Mouse (Mus musculus) lung, embryonic 16.5 days (tissue): ENCODE results near the gene Mia2. TPM values are rescaled to one million over a fixed set of nuclear protein-coding genes. Genes with fewer than 3 reads are reported as not detected.

Experiments
- ATAC-seq: fragments of 200-750 bp; cut with Nextera tagmentation; 2 replicates; pipeline ENCODE4 v1.8.0; 2017; ENCODE audit warnings: low read depth, mild to moderate bottlenecking, moderate library complexity
- H3K27ac ChIP-seq: fragments of 300-500 bp; sonication (generic); 2 replicates; pipeline ENCODE4 v1.5.1; 2014; ENCODE audit warnings: mild to moderate bottlenecking, control low read depth, low read length
- H3K27me3 ChIP-seq: fragments of 300-500 bp; sonication (generic); 2 replicates; pipeline ENCODE4 v1.6.1; 2014; ENCODE audit warnings: low read depth, low read length, mixed read lengths; ENCODE audit not compliant: control insufficient read depth, insufficient read depth
- H3K36me3 ChIP-seq: fragments of 300-500 bp; sonication (generic); 2 replicates; pipeline ENCODE4 v1.6.1; 2014; ENCODE audit warnings: low read length; ENCODE audit not compliant: control insufficient read depth, insufficient read depth
- H3K4me1 ChIP-seq: fragments of 300-500 bp; sonication (generic); replicated peaks from 2 replicates; pipeline ENCODE4 v1.6.1; 2014; ENCODE audit warnings: low read length, mixed read lengths; ENCODE audit not compliant: control insufficient read depth, insufficient read depth
- H3K4me2 ChIP-seq: fragments of 300-500 bp; sonication (generic); 2 replicates; pipeline ENCODE4 v1.6.1; 2014; ENCODE audit warnings: low read depth, low read length, control low read depth
- H3K4me3 ChIP-seq: fragments of 300-500 bp; sonication (generic); 2 replicates; pipeline ENCODE4 v1.5.1; 2014; ENCODE audit warnings: mild to moderate bottlenecking, low read length, control low read depth
- H3K9ac ChIP-seq: fragments of 300-500 bp; sonication (generic); 2 replicates; pipeline ENCODE4 v1.6.1; 2014; ENCODE audit warnings: low read length, control low read depth
- H3K9me3 ChIP-seq: fragments of 300-500 bp; sonication (generic); 2 replicates; pipeline ENCODE4 v1.6.1; 2016; ENCODE audit warnings: low read length; ENCODE audit not compliant: control insufficient read depth
- whole genome bisulfite sequencing: fragments of 180-500 bp; shearing (Covaris S2); extraction: QIAGEN DNeasy Blood & Tissue Kit; methylation state at CpG from one replicate; pipeline ENCODE4 v1.1.7; 2014; 5-methylcytosine and 5-hydroxymethylcytosine counted together
- polyA plus RNA-seq: library from polyadenylated mRNA; unstranded; fragments of >200 nt; fragmentation: Nextera tagmentation; extraction: Ambion mirVana; gene quantifications from 2 replicates; pipeline ENCODE4 v1.2.1, GENCODE M21; 2015

Gene Mia2
- polyA plus RNA-seq, 1 experiment from 2014 or later = 55.8 TPM

DNA sequence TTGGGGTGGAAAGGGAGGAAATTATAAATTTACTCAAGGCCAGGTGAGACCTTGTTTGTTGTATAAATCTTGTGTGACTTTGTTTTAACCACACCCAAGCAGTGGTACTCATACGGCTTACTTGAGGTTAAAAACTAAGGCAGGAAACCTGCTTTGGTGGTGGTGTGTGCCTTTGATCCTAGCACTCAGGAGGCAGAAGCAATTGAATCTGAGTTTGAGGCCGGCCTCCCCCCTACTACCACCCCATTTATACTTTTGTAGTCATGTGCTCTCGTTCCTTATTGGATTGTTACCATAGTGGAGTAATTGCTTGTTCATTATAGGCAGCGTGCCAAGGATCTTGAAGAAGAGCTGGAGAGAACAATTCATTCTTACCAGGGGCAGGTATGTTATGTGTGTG, 74.3 kb downstream of the Mia2 start:
- peaks cover 17% of the 10 kb centered on the region for H3K36me3 ChIP-seq
- H3K27ac ChIP-seq = no peak overlapping the region
- no peak for ATAC-seq
- no peak overlapping the region for H3K4me2 ChIP-seq
- H3K4me3 ChIP-seq = no peak overlapping the region
- no peaks in the 10 kb centered on the region for H3K4me1 ChIP-seq
- H3K9ac ChIP-seq = no peak overlapping the region
- 80% methylated on average over 4 of the region's 4 CpGs for WGBS
- no peaks in the 10 kb centered on the region for H3K27me3 ChIP-seq
- no peaks in the 10 kb centered on the region for H3K9me3 ChIP-seq

DNA sequence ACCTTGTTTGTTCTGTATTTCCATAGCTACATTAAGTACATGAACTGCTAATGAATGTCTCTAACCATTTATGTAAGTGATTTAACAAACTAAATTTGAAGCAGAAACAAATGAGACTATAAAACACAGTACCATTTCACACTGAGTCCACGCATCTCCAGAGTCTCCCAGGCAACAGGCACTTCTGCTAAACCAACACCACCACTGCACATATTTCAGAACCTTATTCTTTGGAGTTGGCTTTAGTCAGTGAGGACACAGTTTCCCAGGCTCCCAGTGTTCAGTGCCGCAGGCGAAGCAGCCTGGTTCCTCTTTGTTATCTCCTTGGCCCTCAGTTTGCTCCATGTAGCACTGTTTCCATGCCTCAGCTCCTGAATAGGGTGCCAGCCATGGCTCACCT, 82.2 kb downstream of the Mia2 start:
- ATAC-seq = no peak
- no peak overlapping the region for H3K9ac ChIP-seq
- no peaks in the 10 kb centered on the region for H3K27me3 ChIP-seq
- no peak overlapping the region for H3K4me3 ChIP-seq
- no peak overlapping the region for H3K27ac ChIP-seq
- H3K4me2 ChIP-seq = no peak overlapping the region
- 81% methylated on average over 3 of the region's 3 CpGs for WGBS
- H3K9me3 ChIP-seq = no peaks in the 10 kb centered on the region
- peaks cover 36% of the 10 kb centered on the region for H3K36me3 ChIP-seq
- H3K4me1 ChIP-seq = no peaks in the 10 kb centered on the region

DNA sequence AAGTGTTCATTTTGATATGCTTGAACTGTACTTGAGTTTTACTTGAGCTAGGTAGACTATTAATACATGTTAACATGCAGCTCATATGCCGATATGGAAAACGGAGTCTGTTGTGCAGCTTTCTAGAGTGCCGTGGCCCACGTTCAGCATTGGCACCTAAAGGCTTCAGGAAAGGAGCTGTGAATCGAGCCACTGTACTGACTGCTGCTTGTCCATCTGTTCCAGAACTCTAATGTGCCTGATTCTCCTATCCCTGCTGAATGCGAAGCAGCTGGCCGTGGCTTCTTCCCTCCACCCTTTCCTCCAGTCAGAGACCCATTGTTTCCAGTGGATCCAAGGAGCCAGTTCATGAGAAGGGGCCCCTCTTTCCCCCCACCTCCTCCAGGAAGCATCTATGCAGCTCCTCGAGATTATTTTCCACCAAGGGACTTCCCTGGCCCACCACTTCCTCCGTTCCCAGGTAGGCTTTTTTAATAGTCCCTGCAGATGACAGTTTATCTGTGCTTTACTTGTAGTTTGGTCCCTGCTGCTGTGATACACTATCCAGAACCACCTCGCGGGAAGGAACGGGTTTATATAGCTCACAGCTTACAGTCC, 92.6 kb downstream of the Mia2 start:
- H3K4me2 ChIP-seq = no peak overlapping the region
- H3K36me3 ChIP-seq = peaks cover 30% of the 10 kb centered on the region
- no peaks in the 10 kb centered on the region for H3K4me1 ChIP-seq
- 86% methylated on average over 12 of the region's 12 CpGs for WGBS
- ATAC-seq = no peak
- H3K27ac ChIP-seq = no peak overlapping the region
- no peaks in the 10 kb centered on the region for H3K27me3 ChIP-seq
- H3K4me3 ChIP-seq = no peak overlapping the region
- H3K9ac ChIP-seq = no peak overlapping the region
- no peaks in the 10 kb centered on the region for H3K9me3 ChIP-seq

DNA sequence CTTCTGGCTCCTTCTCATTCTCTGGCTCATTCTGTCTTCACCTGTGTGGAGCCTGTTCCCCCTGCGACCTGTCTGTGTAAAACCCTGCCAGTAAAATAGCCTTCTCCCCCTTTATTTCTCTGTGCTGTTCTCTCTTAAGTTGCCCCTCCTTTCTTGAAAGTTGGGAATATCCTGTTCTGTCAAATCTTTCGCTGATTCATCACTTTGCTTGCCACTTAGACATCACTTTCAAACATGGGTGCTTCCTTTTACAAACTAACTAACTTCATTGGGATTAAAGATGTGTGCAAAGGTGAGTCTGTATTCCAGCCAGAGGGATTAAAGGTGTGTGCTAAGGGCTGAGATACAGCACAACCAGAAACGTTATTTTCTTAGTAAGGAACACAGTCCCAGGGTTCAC, 98.0 kb downstream of the Mia2 start:
- H3K27ac ChIP-seq = no peak overlapping the region
- no peaks in the 10 kb centered on the region for H3K9me3 ChIP-seq
- H3K4me3 ChIP-seq = no peak overlapping the region
- H3K4me1 ChIP-seq = no peaks in the 10 kb centered on the region
- ATAC-seq = no peak
- H3K36me3 ChIP-seq = peaks cover 17% of the 10 kb centered on the region
- no peak overlapping the region for H3K9ac ChIP-seq
- 81% methylated on average over 3 of the region's 3 CpGs for WGBS
- no peak overlapping the region for H3K4me2 ChIP-seq
- H3K27me3 ChIP-seq = no peaks in the 10 kb centered on the region

DNA sequence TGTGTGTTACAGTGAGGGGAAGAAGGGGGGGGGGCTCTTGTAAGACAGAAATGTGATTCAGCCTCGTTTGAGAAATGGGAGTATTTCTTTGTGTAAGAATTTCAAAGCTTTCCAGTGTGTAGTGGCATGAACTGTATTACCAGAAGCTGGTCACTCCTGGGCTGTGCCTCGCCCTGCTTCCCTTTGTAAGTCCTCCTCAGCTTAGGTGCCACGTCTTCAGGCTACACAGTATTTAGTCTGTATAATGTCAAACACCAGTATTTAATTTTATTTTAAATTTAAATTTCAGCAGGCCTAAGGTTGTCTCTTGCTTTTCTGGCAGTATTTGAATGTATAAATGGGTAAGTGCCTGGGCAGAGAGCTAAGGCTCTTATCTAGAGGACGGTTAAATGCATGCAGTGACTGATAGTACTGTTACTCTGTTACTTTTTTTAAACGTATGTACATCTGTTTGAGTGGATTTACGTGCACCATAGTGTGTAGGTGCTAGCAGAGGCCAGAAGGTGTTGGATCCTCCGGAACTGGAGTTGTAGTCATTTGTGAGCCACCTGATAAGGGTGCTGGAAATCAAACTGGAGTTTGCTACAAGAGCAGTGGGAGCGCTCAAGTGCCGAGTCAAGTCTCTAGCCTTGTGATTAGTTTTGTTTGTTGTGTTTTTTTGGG, 98.9 kb downstream of the Mia2 start:
- Histone ChIP-seq H3K4me3 (no peak overlapping the region), H3K27me3 (no peaks in the 10 kb centered on the region), H3K9ac (no peak overlapping the region), H3K36me3 (peaks cover 18% of the 10 kb centered on the region), H3K9me3 (no peaks in the 10 kb centered on the region), H3K4me1 (no peaks in the 10 kb centered on the region), H3K4me2 (no peak overlapping the region), H3K27ac (no peak overlapping the region)
- 66% methylated on average over 9 of the region's 9 CpGs for WGBS
- ATAC-seq = no peak

DNA sequence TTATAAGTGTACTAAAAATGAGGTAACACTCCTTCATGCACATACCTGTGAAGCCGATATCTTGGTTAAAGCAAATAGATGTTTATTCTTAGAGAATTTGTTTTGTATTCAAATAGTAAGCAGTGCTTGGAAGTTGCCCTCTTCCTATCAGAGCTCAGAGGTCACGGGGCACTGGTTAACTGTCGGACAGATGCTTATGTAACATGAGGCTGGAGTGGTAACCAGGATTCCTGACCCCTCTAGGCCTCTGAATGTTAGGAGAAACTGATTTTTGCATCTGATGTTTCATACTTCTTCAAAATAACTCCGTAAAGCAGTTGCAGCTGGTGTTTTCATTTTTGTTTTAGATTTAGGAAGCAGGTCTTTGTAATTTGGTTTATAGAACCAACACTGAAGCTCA, 99.5 kb downstream of the Mia2 start:
- no peak overlapping the region for H3K4me3 ChIP-seq
- H3K36me3 ChIP-seq = peaks cover 18% of the 10 kb centered on the region
- no peak overlapping the region for H3K4me2 ChIP-seq
- no peak overlapping the region for H3K9ac ChIP-seq
- 73% methylated on average over 4 of the region's 4 CpGs for WGBS
- H3K27ac ChIP-seq = no peak overlapping the region
- no peaks in the 10 kb centered on the region for H3K27me3 ChIP-seq
- H3K9me3 ChIP-seq = no peaks in the 10 kb centered on the region
- H3K4me1 ChIP-seq = no peaks in the 10 kb centered on the region
- no peak for ATAC-seq

DNA sequence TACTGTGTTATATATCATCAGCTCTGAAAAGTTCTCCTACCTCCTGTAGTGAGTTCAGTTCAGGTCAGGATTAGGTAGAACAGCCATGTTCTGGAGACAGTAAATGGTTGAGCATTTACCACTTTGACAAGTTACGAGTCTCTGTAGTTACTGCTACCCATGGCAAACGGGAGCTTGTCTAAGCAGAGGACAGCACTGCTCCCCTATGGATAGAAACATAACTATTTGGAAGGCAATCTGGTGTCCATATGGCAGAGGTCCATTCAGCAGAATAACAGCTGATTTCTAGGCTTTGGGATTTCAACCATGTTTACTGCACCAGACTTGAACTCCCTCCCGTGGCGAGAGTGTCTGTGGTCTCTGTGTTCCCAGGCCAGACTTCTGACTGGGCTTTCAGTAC, 100.3 kb downstream of the Mia2 start:
- Histone ChIP-seq H3K36me3 (peaks cover 18% of the 10 kb centered on the region), H3K27me3 (no peaks in the 10 kb centered on the region)
- 84% methylated on average over 4 of the region's 4 CpGs for WGBS

DNA sequence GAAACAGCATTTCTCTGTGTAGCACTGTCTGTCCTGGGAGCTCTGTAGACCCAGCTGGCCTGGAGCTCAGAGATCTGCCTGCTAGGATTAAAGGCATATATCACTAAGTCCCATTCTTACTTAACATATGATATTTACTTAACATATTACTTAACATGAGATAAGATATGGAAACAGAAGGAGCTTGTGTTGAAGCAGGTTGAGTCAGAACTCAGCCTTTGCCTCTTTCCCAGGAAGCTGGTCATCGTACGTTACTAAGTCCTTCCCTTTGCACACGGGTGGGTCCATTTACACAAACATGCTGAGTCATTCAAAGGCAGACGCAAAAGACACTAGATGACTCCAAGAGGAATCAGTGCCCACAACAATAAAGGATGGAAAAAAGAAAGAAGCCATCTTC, 103.2 kb downstream of the Mia2 start:
- Histone ChIP-seq H3K36me3 (peaks cover 20% of the 10 kb centered on the region), H3K27me3 (no peaks in the 10 kb centered on the region), H3K9ac (no peak overlapping the region), H3K9me3 (no peaks in the 10 kb centered on the region), H3K4me1 (no peaks in the 10 kb centered on the region), H3K27ac (no peak overlapping the region), H3K4me3 (no peak overlapping the region), H3K4me2 (no peak overlapping the region)
- whole genome bisulfite sequencing = 53% methylated on average over 4 of the region's 4 CpGs
- no peak for ATAC-seq

More for the DNA sequence above, 100.3 kb downstream of the Mia2 start:
- Histone ChIP-seq H3K4me1 (no peaks in the 10 kb centered on the region), H3K27ac (no peak overlapping the region), H3K9ac (no peak overlapping the region), H3K4me3 (no peak overlapping the region), H3K9me3 (no peaks in the 10 kb centered on the region), H3K4me2 (no peak overlapping the region)
- no peak for ATAC-seq

DNA sequence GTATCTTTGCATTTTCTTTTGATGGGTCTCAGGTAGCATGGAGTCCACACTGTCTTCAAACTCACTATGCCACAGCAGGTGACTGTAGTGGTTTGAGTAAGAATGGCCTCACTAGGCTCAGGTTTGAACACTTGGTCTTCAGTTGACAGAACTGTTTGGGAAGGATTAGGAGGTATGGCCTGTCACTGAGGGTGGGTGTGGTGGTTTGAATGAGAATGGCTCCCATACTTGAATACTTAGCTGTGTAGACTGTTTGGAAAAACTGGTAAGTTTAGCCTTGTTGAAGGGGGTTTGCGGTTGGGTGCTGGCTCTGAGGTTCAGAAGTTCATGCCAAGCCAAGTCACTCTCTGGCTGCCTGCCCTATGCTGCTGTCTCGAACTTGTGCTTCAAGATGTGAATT, 103.8 kb downstream of the Mia2 start:
- WGBS = 88% methylated on average over 2 of the region's 2 CpGs
- no peak overlapping the region for H3K27ac ChIP-seq
- no peak for ATAC-seq
- no peak overlapping the region for H3K4me2 ChIP-seq
- no peaks in the 10 kb centered on the region for H3K4me1 ChIP-seq
- H3K4me3 ChIP-seq = no peak overlapping the region
- H3K27me3 ChIP-seq = no peaks in the 10 kb centered on the region
- H3K9ac ChIP-seq = no peak overlapping the region
- peaks cover 20% of the 10 kb centered on the region for H3K36me3 ChIP-seq
- H3K9me3 ChIP-seq = no peaks in the 10 kb centered on the region
